Mouse (Mus musculus) midbrain, embryonic 10.5 days (tissue): ENCODE measurements around the gene Loxl1. TPM values are rescaled to one million over a fixed set of nuclear protein-coding genes. Genes with fewer than 3 reads are reported as not detected.

Experiments
- DNase-seq: peaks from one replicate; pipeline ENCODE4 v3.0.0-alpha.2; 2017; ENCODE audit warnings: low spot score
- H3K27ac ChIP-seq: fragments of 300-500 bp; sonication (generic); replicated peaks from 2 replicates; pipeline ENCODE4 v1.5.1; 2016; ENCODE audit warnings: mild to moderate bottlenecking
- H3K27me3 ChIP-seq: fragments of 300-500 bp; sonication (generic); 2 replicates; pipeline ENCODE4 v1.6.1; 2016; ENCODE audit warnings: low read depth, mild to moderate bottlenecking; ENCODE audit not compliant: poor library complexity, severe bottlenecking
- H3K36me3 ChIP-seq: fragments of 300-500 bp; sonication (generic); 2 replicates; pipeline ENCODE4 v1.6.1; 2016; ENCODE audit warnings: mild to moderate bottlenecking, moderate library complexity
- H3K4me1 ChIP-seq: fragments of 300-500 bp; sonication (generic); 2 replicates; pipeline ENCODE4 v1.6.1; 2016
- H3K4me3 ChIP-seq: fragments of 300-500 bp; sonication (generic); 2 replicates; pipeline ENCODE4 v1.5.1; 2016; ENCODE audit warnings: mild to moderate bottlenecking, moderate library complexity
- H3K9me3 ChIP-seq: fragments of 300-500 bp; sonication (generic); replicated peaks from 2 replicates; pipeline ENCODE4 v1.6.1; 2016; ENCODE audit warnings: mild to moderate bottlenecking
- WGBS: fragments of 180-500 bp; shearing (Covaris S2); methylation state at CpG from one replicate; pipeline ENCODE4 v1.1.7; 2016; 5-methylcytosine and 5-hydroxymethylcytosine counted together
- polyA plus RNA-seq: library from polyadenylated mRNA; unstranded; fragments of >200 nt; fragmentation: Nextera tagmentation; extraction: Ambion mirVana; gene quantifications from 2 replicates; pipeline ENCODE4 v1.2.1, GENCODE M21; 2016

Loxl1 gene
- polyA plus RNA-seq: 6.9 and 10.9 TPM in 2 replicates

DNA sequence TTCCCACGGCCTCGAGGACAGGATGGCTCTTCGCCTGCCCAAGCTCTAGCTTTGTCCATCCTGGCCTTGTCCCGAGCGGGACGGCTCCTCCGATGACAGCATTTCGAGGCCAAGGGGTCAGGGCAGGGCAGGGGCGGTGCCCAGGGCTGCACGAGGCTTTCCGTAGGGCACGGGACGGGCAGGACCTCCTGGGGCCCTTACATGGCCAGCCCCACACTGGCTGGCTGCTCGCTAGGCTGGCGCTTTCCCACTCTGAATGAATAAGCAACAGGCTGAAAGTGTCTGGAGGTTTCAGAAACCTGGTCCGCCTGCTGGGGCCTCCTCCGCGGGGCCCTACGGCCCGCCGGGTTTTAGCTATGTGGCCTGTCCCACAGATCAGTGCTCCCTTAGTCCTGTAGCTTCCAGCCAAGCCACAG lies at the start of gene Loxl1:
Gene Loxl1, minus strand, starts transcription at position 243 of the 416 bp plus-strand sequence.
- Histone ChIP-seq H3K36me3 (no peaks in the 10 kb centered on the region), H3K4me3 (peak within 1 kb of the TSS; percentile 57), H3K27ac (peak within 1 kb of the TSS; percentile 76), H3K9me3 (no peaks in the 10 kb centered on the region), H3K4me1 (peaks cover 63% of the 10 kb centered on the region), H3K27me3 (peaks cover 61% of the 10 kb centered on the region)
- peak; percentile 81 for DNase-seq
- under 1% methylated on average over 21 of the region's 21 CpGs for WGBS

DNA sequence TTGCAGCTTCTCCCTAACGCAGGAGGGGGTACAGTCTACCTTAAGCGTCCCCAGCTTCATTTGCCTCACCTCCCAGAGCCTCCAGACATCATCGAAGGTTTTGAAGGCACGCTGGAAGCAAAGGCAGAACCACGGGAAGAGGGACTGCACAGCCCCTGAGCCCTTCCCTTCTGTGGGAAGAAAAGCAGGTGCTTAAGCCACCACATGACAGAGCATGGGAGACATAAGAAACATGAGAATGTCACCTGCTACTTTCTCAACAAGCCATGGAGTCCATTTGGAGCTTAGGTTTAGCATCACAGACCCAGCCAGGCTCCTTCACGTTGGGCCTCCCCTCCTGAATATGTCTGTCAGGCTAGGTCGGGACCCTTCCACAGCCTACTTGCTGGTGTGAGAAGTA lies 49.0 kb upstream of the Loxl1 start:
- Histone ChIP-seq H3K36me3 (no peaks in the 10 kb centered on the region), H3K27ac (no peak overlapping the region), H3K4me1 (no peaks in the 10 kb centered on the region), H3K27me3 (no peaks in the 10 kb centered on the region), H3K9me3 (no peaks in the 10 kb centered on the region), H3K4me3 (no peak overlapping the region)
- DNase-seq: no peak
- 83% methylated on average over 7 of the region's 7 CpGs for WGBS

DNA sequence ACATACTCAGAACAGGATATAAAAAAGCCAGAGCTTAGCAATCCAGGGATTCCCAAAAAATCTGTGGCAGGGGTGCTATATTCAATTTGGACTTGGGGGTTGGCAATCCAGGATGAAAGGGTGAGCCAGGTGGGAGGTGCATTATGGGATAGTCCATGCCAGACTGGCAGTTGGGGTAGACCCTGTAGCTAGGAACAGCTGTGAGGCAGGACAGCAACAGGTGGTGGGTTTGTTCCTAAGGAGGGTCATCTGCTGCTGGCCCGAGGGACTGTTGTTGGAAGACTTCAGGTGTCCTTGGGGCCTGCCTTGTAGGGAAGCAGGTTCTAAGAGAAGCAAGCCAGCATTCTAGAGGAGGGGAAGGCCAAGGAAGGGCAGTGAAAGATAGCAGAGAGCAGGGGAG lies 48.4 kb upstream of the Loxl1 start:
- no peaks in the 10 kb centered on the region for H3K27me3 ChIP-seq
- no peaks in the 10 kb centered on the region for H3K4me1 ChIP-seq
- 96% methylated on average over 1 of the region's 1 CpGs for WGBS
- no peaks in the 10 kb centered on the region for H3K36me3 ChIP-seq
- H3K4me3 ChIP-seq: no peak overlapping the region
- no peak for DNase-seq
- H3K27ac ChIP-seq: no peak overlapping the region
- H3K9me3 ChIP-seq: no peaks in the 10 kb centered on the region

DNA sequence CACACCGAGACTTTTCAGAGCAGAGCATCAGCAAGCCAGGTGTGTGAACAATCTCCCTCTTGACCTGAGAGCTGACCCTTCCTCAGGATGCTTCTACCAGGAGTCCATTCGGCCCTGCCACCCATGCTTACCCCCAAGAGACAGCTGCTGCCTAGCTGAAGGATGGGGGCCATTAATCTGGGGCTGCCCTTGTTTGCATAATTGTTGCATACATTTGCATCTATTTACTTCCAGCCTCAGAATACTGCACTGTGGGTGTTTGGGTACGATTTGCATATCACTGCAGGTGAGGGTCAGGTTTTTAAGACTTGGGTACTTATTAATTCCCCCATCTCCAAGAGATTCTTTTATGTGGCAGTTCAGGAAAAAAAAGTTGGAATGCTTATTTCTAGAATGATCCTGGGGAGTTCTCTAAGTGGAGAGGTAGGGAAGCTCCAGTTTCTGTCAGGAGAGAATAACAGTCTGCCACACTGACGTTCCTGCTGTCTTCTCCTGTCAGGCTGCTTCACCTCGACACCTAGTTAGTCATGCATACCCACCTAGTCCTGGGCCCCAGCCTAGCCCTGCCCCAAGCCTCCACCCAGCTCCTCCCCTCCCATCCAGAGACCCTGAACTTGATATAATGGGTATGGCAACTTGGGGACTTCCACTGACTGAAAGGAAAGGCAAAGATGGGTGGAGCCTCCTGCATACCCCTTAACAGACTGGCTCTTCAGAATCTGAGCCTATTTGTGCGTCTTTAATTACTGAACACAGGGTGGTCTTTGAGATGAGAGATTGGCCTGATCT lies 42.5 kb upstream of the Loxl1 start:
- Histone ChIP-seq H3K9me3 (no peaks in the 10 kb centered on the region), H3K27me3 (no peaks in the 10 kb centered on the region), H3K4me3 (no peak overlapping the region), H3K4me1 (peaks cover 6% of the 10 kb centered on the region), H3K27ac (no peak overlapping the region), H3K36me3 (no peaks in the 10 kb centered on the region)
- no peak for DNase-seq
- 38% methylated on average over 6 of the region's 6 CpGs for WGBS

DNA sequence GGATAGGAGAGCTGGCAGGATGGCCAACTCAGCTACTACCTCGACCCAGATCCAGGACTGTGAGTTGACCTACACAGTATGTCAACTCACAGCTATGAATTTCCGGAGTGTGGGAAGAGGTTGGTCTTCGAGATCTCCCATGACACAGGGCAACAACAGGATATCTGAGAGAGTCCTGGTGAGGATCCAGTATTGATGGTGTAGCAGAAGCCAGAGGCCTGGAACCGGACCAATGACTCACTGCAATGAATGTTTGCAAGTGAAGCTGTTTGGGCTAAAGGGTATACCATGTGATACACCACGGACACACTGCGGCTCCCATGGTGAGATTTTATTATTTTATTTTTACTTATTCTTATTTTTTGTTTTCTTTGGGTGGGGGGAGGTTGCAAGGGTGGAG lies 41.7 kb upstream of the Loxl1 start:
- H3K27ac ChIP-seq: no peak overlapping the region
- H3K9me3 ChIP-seq: no peaks in the 10 kb centered on the region
- H3K4me3 ChIP-seq: no peak overlapping the region
- no peak for DNase-seq
- H3K36me3 ChIP-seq: no peaks in the 10 kb centered on the region
- 86% methylated on average over 6 of the region's 6 CpGs for WGBS
- H3K27me3 ChIP-seq: no peaks in the 10 kb centered on the region
- peaks cover 6% of the 10 kb centered on the region for H3K4me1 ChIP-seq

DNA sequence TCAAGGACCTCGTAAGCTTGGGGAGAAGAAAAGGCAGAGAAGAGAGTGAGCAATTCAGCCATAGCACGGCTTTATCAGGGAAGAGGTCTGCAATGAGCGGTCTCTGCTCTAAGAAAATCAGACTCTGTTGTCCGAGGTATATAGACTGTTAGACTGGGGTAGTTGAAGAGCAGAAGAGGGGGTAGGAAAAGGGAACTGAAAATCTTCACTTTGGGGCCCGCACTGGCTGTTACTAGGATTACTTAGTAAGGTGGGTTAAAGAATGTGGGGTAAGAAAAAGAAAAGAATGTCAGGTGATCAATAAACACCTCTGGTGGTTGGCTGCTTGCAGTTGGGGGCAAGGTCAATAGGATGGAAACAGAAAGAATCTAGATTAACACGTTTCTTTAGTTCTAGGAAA lies 40.2 kb upstream of the Loxl1 start:
- H3K4me1 ChIP-seq: peaks cover 6% of the 10 kb centered on the region
- no peak overlapping the region for H3K27ac ChIP-seq
- no peak for DNase-seq
- no peaks in the 10 kb centered on the region for H3K36me3 ChIP-seq
- H3K4me3 ChIP-seq: no peak overlapping the region
- no peaks in the 10 kb centered on the region for H3K9me3 ChIP-seq
- WGBS: 86% methylated on average over 6 of the region's 6 CpGs
- H3K27me3 ChIP-seq: no peaks in the 10 kb centered on the region

DNA sequence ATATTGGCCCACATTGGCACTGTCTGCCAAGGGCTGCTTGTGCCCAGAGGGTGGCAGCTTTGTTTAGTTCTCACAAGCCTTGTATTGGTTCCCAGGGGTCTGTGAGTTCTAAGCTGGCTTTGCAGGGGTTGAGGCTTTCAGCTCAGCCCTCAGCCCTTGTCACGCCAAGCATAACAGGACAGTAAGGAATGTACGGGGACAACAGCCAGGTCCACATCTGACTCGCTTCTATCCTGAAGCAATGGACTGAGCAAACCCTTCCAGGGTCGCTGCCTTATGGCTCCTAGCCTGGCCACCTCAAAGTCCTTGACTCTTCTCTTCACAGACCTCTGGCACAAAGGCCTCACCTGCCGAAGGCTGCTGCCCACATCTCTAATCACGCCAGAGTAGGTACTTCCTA lies 34.8 kb upstream of the Loxl1 start:
- H3K4me1 ChIP-seq: peaks cover 8% of the 10 kb centered on the region
- H3K9me3 ChIP-seq: no peaks in the 10 kb centered on the region
- no peak overlapping the region for H3K27ac ChIP-seq
- H3K27me3 ChIP-seq: no peaks in the 10 kb centered on the region
- DNase-seq: no peak
- no peaks in the 10 kb centered on the region for H3K36me3 ChIP-seq
- no peak overlapping the region for H3K4me3 ChIP-seq
- WGBS: 86% methylated on average over 6 of the region's 6 CpGs

DNA sequence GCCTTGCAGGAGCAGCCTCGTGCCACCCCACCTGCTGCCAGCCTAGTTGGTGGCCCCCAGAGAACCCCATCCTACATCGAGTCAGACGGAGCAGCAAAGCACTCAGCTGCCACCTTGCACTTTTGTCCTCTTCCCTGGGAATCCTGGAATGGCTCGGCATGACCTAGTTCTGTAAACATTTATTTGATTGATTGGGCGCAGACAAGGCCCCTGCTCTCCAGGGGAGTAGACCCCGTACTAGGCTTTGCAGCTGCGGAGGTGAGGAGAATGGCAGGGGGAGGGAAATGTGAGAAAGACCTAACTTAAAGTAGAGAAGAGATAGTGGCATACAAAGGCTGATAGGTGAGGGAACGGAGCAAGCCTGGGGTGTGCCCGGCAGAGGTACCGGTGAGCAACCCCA lies 33.5 kb upstream of the Loxl1 start:
- H3K4me1 ChIP-seq: peaks cover 8% of the 10 kb centered on the region
- no peaks in the 10 kb centered on the region for H3K36me3 ChIP-seq
- 61% methylated on average over 10 of the region's 10 CpGs for WGBS
- DNase-seq: no peak
- no peak overlapping the region for H3K4me3 ChIP-seq
- H3K27me3 ChIP-seq: no peaks in the 10 kb centered on the region
- H3K9me3 ChIP-seq: no peaks in the 10 kb centered on the region
- H3K27ac ChIP-seq: peak overlapping the region; percentile 17; the same call in 1 of the 2 replicates

DNA sequence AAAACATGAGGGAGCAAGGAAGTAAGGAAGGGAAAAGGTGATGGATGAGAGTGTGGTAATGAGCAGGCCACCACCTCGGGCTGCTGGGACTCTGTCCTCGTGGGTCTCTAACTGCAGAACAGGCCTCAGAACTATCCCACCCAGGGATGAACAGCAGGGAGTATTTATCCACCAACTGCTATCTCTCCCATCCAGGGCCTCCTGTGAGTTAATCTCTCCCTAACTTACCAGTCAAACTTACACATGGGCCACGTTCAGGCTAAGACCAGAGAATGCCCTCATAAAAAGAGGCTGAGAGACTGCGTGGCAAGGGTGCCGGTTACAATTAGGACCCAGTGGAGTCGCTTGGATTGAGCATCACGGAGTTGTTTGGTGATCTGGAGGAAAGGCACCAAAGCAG lies 33.0 kb upstream of the Loxl1 start:
- 76% methylated on average over 7 of the region's 7 CpGs for WGBS
- no peak for DNase-seq
- Histone ChIP-seq H3K36me3 (no peaks in the 10 kb centered on the region), H3K9me3 (no peaks in the 10 kb centered on the region), H3K4me1 (peaks cover 8% of the 10 kb centered on the region), H3K27me3 (no peaks in the 10 kb centered on the region), H3K27ac (no peak overlapping the region), H3K4me3 (no peak overlapping the region)

DNA sequence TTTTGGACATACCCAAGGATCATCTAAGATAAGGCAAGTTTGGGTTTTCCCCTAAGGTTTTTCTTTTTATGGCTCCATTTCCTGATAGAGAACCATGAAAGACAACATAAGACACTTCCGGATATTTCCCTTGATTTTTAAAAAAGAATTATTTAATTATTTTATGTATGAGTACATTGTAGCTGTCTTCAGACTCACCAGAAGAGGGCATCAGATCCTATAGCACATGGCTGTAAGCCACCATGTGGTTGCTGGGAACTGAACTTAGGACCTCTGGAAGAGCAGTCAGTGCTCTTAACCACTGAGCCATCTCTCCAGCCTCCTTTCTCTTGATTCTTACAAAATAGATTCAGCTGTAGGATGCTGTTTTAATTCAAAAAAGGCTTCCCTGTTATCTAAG lies 28.8 kb upstream of the Loxl1 start:
- no peaks in the 10 kb centered on the region for H3K27me3 ChIP-seq
- 98% methylated on average over 1 of the region's 1 CpGs for WGBS
- no peak overlapping the region for H3K27ac ChIP-seq

DNA sequence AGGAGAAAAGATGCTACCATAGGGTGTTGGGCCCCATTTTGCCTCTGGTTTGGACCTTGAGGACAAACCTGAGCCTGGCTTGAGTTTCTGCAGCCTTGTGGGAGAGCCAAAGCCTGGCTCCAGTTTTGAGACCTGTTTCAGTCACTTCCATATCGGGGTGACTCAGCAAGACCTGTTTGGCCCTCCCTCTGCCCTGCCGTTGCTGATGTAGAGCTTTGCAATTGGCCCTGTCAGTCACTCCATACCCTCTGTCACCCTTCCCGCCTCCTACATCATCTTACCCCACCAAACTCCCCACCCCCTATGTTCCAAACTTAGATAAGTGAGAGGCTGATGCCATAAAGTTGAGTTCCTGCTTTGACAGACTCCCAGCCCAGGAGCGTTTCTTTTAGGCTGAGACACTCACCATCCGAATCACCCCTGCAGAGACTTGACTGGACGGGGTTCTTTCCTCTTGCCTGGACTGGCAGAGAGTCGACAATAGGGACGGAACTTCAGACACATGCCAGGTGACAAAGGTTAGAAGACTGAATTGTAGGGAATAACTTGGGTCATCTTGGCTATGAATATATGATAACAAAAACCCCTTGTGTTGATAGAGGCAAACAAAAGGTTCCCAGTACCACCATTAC lies 23.8 kb upstream of the Loxl1 start:
- no peak for DNase-seq
- peaks cover 4% of the 10 kb centered on the region for H3K9me3 ChIP-seq
- H3K27ac ChIP-seq: no peak overlapping the region
- 77% methylated on average over 8 of the region's 8 CpGs for WGBS
- H3K4me3 ChIP-seq: no peak overlapping the region
- peaks cover 6% of the 10 kb centered on the region; the same call in 1 of the 2 replicates for H3K4me1 ChIP-seq
- no peaks in the 10 kb centered on the region for H3K27me3 ChIP-seq
- H3K36me3 ChIP-seq: no peaks in the 10 kb centered on the region

More for the DNA sequence above, 28.8 kb upstream of the Loxl1 start:
- DNase-seq: no peak
- Histone ChIP-seq H3K4me3 (no peak overlapping the region), H3K36me3 (no peaks in the 10 kb centered on the region), H3K9me3 (no peaks in the 10 kb centered on the region), H3K4me1 (peaks cover 14% of the 10 kb centered on the region)

DNA sequence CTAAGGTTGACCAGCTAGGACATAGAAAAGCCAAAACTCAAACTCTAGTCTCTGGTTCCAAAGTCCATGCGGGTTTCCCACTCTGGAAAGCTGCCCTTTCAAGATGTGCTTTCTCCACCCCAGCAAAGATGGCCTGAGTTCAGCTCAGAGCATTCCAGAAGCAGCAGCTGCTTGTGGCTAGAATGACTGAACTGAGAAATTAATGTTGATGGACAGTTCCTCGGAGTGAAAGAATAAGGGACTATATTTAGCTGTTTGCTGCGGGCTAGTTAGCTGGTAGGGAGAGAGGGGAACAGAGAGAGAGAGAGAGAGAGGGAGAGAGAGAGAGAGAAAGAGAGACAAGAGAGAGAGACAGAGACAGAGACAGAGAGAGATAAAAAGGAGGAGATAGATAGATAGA lies 18.3 kb upstream of the Loxl1 start:
- H3K4me1 ChIP-seq: no peaks in the 10 kb centered on the region
- no peak overlapping the region for H3K4me3 ChIP-seq
- 85% methylated on average over 3 of the region's 3 CpGs for WGBS
- no peak overlapping the region for H3K27ac ChIP-seq
- no peaks in the 10 kb centered on the region for H3K36me3 ChIP-seq
- no peak for DNase-seq
- no peaks in the 10 kb centered on the region for H3K27me3 ChIP-seq
- peaks cover 4% of the 10 kb centered on the region for H3K9me3 ChIP-seq

DNA sequence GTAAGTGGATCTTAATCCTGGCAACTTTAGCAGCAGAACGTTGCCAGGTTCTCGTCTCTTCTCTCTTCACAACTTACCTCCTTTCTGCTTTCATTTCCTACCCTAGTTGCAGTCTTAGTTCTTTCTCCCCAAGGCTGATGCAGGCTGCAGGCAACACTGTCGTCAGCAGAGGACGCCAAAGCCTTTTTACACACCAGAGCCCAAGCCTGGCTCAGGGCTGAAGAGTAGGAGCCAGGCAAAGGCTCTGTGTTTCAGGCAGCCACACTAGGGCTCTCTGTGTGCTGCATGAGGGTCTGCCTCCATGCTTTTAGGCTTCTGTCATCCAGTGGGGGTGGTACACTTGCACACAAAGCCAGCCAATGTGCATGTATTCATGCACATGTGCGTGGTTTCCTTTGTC lies 17.3 kb upstream of the Loxl1 start:
- Histone ChIP-seq H3K36me3 (no peaks in the 10 kb centered on the region), H3K4me3 (no peak overlapping the region), H3K4me1 (no peaks in the 10 kb centered on the region), H3K27ac (no peak overlapping the region), H3K27me3 (no peaks in the 10 kb centered on the region), H3K9me3 (peaks cover 4% of the 10 kb centered on the region)
- peak; percentile 48 for DNase-seq
- WGBS: 26% methylated on average over 5 of the region's 5 CpGs
